In genomic region chr1:74332241-74332763, GRCm38 (mm10) we compare ENCODE assay signal across 8 mouse cellular contexts. TPM values are rescaled to one million over a fixed set of nuclear protein-coding genes. Genes with fewer than 3 reads are reported as not detected.
A peak's percentile ranks its signal among the peaks of the same experiment; 100 is the strongest.
DNase-seq lines count a peak whose midpoint lies in the region; ATAC-seq and TF ChIP-seq lines count a peak whose summit lies in the region.

No protein-coding gene starts in this region.

- no peak for TF ChIP-seq CTCF in E14TG2a.4 (conservative IDR thresholded peaks at IDR 0.05; ENCODE audit: low read length)
- peak; percentile 64 for TF ChIP-seq CTCF in heart, postnatal 0 days (IDR thresholded peaks at IDR 0.05; ENCODE audit: low read depth)
- no peak; the same call in 1 of the 2 replicates for TF ChIP-seq CTCF in testis, adult 2 months (IDR thresholded peaks at IDR 0.05; ENCODE audit: control insufficient read depth, insufficient read depth, insufficient replicate concordance, low read depth, low read length)

- peak; percentile 96 for ATAC-seq in forebrain, embryonic 12.5 days (ENCODE audit: low FRiP score)
- ATAC-seq in heart, postnatal 0 days (ENCODE audit: insufficient read depth, low read depth), result peak; percentile 91
- peak; percentile 93 for ATAC-seq in liver, embryonic 16.5 days (ENCODE audit: low read depth)
- peak; percentile 98 for ATAC-seq in neural tube, embryonic 13.5 days (ENCODE audit: low read depth)

- H3K9me3 ChIP-seq in E14TG2a.4 (ENCODE audit: low read length), result no peaks in the 10 kb centered on the region
- no peaks in the 10 kb centered on the region for H3K9me3 ChIP-seq in forebrain, embryonic 12.5 days
- no peaks in the 10 kb centered on the region for H3K9me3 ChIP-seq in heart, postnatal 0 days (replicated peaks; ENCODE audit: control insufficient read depth, low read length)
- no peaks in the 10 kb centered on the region for H3K9me3 ChIP-seq in liver, embryonic 16.5 days (replicated peaks; ENCODE audit: control insufficient read depth, low read length)
- H3K9me3 ChIP-seq in neural tube, embryonic 13.5 days, result no peaks in the 10 kb centered on the region

- TF ChIP-seq POLR2A in testis, adult 2 months (IDR thresholded peaks at IDR 0.05; ENCODE audit: control insufficient read depth, low read depth, low read length), result peak; percentile 67

- no peak for TF ChIP-seq EP300 in heart, postnatal 0 days (IDR thresholded peaks at IDR 0.05; ENCODE audit: low read depth)

- H3K4me3 ChIP-seq in E14TG2a.4 (replicated peaks; ENCODE audit: low read length), result peak overlapping the region; percentile 83
- peak overlapping the region; percentile 50 for H3K4me3 ChIP-seq in forebrain, embryonic 12.5 days (replicated peaks)
- peak overlapping the region; percentile 46 for H3K4me3 ChIP-seq in heart, postnatal 0 days (ENCODE audit: low read depth, low read length)
- H3K4me3 ChIP-seq in liver, embryonic 16.5 days (ENCODE audit: low read depth, low read length), result peak overlapping the region; percentile 60
- peak overlapping the region; percentile 51 for H3K4me3 ChIP-seq in neural tube, embryonic 13.5 days
- H3K4me3 ChIP-seq in testis, adult 2 months (ENCODE audit: control insufficient read depth, low read depth, low read length), result peak overlapping the region; percentile 90

- peaks cover 6% of the 10 kb centered on the region; the same call in 1 of the 2 replicates for H3K36me3 ChIP-seq in E14TG2a.4 (ENCODE audit: insufficient read depth, low read length)
- no peaks in the 10 kb centered on the region for H3K36me3 ChIP-seq in forebrain, embryonic 12.5 days (replicated peaks)
- H3K36me3 ChIP-seq in heart, postnatal 0 days (replicated peaks; ENCODE audit: control insufficient read depth, insufficient read depth, low read length), result peaks cover 5% of the 10 kb centered on the region; the same call in 1 of the 2 replicates
- no peaks in the 10 kb centered on the region for H3K36me3 ChIP-seq in liver, embryonic 16.5 days (ENCODE audit: control insufficient read depth, insufficient read depth)
- peaks cover 15% of the 10 kb centered on the region for H3K36me3 ChIP-seq in neural tube, embryonic 13.5 days
- no peaks in the 10 kb centered on the region for H3K36me3 ChIP-seq in testis, adult 2 months (ENCODE audit: control insufficient read depth, insufficient read depth, low read length)

- peak; percentile 94 for DNase-seq in c-Kit-positive CD71-positive TER-119-positive erythroid progenitor cells, embryonic 14.5 days (ENCODE audit: low spot score)
- peak; percentile 97 for DNase-seq in heart, postnatal 0 days (ENCODE audit: low spot score)
- DNase-seq in kidney, postnatal 4 days, result peak; percentile 95 to 97

- peak overlapping the region; percentile 64 for H3K9ac ChIP-seq in forebrain, embryonic 12.5 days
- peak overlapping the region; percentile 42 for H3K9ac ChIP-seq in heart, postnatal 0 days (replicated peaks; ENCODE audit: low read depth, low read length)
- peak overlapping the region; percentile 59 for H3K9ac ChIP-seq in liver, embryonic 16.5 days (ENCODE audit: low read depth, low read length)
- H3K9ac ChIP-seq in neural tube, embryonic 13.5 days, result peak overlapping the region; percentile 78

- peak overlapping the region; percentile 82 for H3K27ac ChIP-seq in forebrain, embryonic 12.5 days
- peak overlapping the region; percentile 75 for H3K27ac ChIP-seq in heart, postnatal 0 days (ENCODE audit: low read depth)
- H3K27ac ChIP-seq in liver, embryonic 16.5 days (ENCODE audit: low read length), result no peak overlapping the region
- peak overlapping the region; percentile 86 for H3K27ac ChIP-seq in neural tube, embryonic 13.5 days (replicated peaks)
- peak overlapping the region; percentile 79 for H3K27ac ChIP-seq in testis, adult 2 months (ENCODE audit: control insufficient read depth, insufficient read depth, low read depth, low read length)

- peaks cover 53% of the 10 kb centered on the region for H3K4me1 ChIP-seq in E14TG2a.4 (replicated peaks; ENCODE audit: low read depth, low read length)
- peaks cover 27% of the 10 kb centered on the region for H3K4me1 ChIP-seq in forebrain, embryonic 12.5 days
- H3K4me1 ChIP-seq in heart, postnatal 0 days (ENCODE audit: control insufficient read depth, insufficient read depth), result peaks cover 56% of the 10 kb centered on the region
- peaks cover 29% of the 10 kb centered on the region for H3K4me1 ChIP-seq in liver, embryonic 16.5 days (ENCODE audit: control insufficient read depth, low read depth, low read length)
- H3K4me1 ChIP-seq in neural tube, embryonic 13.5 days (replicated peaks), result peaks cover 22% of the 10 kb centered on the region
- H3K4me1 ChIP-seq in testis, adult 2 months (ENCODE audit: control insufficient read depth, insufficient read depth, low read length), result peaks cover 11% of the 10 kb centered on the region

- peak overlapping the region; percentile 83 for H3K4me2 ChIP-seq in forebrain, embryonic 12.5 days
- H3K4me2 ChIP-seq in heart, postnatal 0 days (ENCODE audit: low read depth, low read length), result peak overlapping the region; percentile 77
- H3K4me2 ChIP-seq in liver, embryonic 16.5 days (ENCODE audit: low read depth, low read length), result peak overlapping the region; percentile 92
- peak overlapping the region; percentile 79 for H3K4me2 ChIP-seq in neural tube, embryonic 13.5 days

- whole genome bisulfite sequencing in forebrain, embryonic 12.5 days, result under 1% methylated on average over 36 of the region's 36 CpGs
- WGBS in heart, postnatal 0 days, result under 1% methylated on average over 36 of the region's 36 CpGs
- under 1% methylated on average over 30 of the region's 36 CpGs for WGBS in liver, embryonic 16.5 days (ENCODE audit: insufficient replicate concordance)
- WGBS in neural tube, embryonic 13.5 days, result 0% methylated on average over 36 of the region's 36 CpGs

- peaks cover 23% of the 10 kb centered on the region for H3K27me3 ChIP-seq in E14TG2a.4 (ENCODE audit: insufficient read depth, low read length)
- H3K27me3 ChIP-seq in forebrain, embryonic 12.5 days, result no peaks in the 10 kb centered on the region
- H3K27me3 ChIP-seq in heart, postnatal 0 days (ENCODE audit: control insufficient read depth, insufficient read depth, low read length), result no peaks in the 10 kb centered on the region
- peaks cover 5% of the 10 kb centered on the region; the same call in 1 of the 2 replicates for H3K27me3 ChIP-seq in liver, embryonic 16.5 days (ENCODE audit: control insufficient read depth, insufficient read depth, low read depth, low read length)
- no peaks in the 10 kb centered on the region for H3K27me3 ChIP-seq in neural tube, embryonic 13.5 days
- no peaks in the 10 kb centered on the region for H3K27me3 ChIP-seq in testis, adult 2 months (ENCODE audit: control insufficient read depth, insufficient read depth, low read length)

RNA-seq across cellular contexts. Expression of gene Tmbim1, which starts 26.9 kb away (rescaled TPM):
- polyA plus RNA-seq in forebrain, embryonic 12.5 days (2016; fragmentation: Nextera tagmentation; extraction: Ambion mirVana), result 6.7 and 7.9 TPM in 2 replicates
- 55.7 and 100 TPM in 2 replicates for total RNA-seq in heart, postnatal 0 days (2014; rRNA removed; ENCODE audit: low replicate concordance)
- polyA plus RNA-seq in heart, postnatal 0 days (2015; fragmentation: Nextera tagmentation; extraction: Ambion mirVana), result 41.6 and 44.9 TPM in 2 replicates
- 16.5 and 18.8 TPM in 2 replicates for polyA plus RNA-seq in liver, embryonic 16.5 days (2015; fragmentation: Nextera tagmentation; extraction: Ambion mirVana)
- 9.0 and 10.9 TPM in 2 replicates for polyA plus RNA-seq in neural tube, embryonic 13.5 days (2015; fragmentation: Nextera tagmentation; extraction: Ambion mirVana)
- 6.3 TPM in 2 replicates for polyA plus RNA-seq in testis, adult 2 months (2012; rRNA removed)

RNA-seq across cellular contexts. Expression of gene Catip, which starts 29.6 kb away (rescaled TPM):
- polyA plus RNA-seq in forebrain, embryonic 12.5 days (2016; fragmentation: Nextera tagmentation; extraction: Ambion mirVana), result 0.60 and 1.1 TPM in 2 replicates
- 0.12 TPM in 1 of 2 replicates, not detected in the other for total RNA-seq in heart, postnatal 0 days (2014; rRNA removed; ENCODE audit: low replicate concordance)
- polyA plus RNA-seq in heart, postnatal 0 days (2015; fragmentation: Nextera tagmentation; extraction: Ambion mirVana), result 0.51 and 0.61 TPM in 2 replicates
- 0.05 and 0.08 TPM in 2 replicates for polyA plus RNA-seq in liver, embryonic 16.5 days (2015; fragmentation: Nextera tagmentation; extraction: Ambion mirVana)
- 0.73 and 1.1 TPM in 2 replicates for polyA plus RNA-seq in neural tube, embryonic 13.5 days (2015; fragmentation: Nextera tagmentation; extraction: Ambion mirVana)
- 22.0 and 25.9 TPM in 2 replicates for polyA plus RNA-seq in testis, adult 2 months (2012; rRNA removed)

RNA-seq across cellular contexts. Expression of gene Slc11a1, which starts 42.7 kb away (rescaled TPM):
- polyA plus RNA-seq in forebrain, embryonic 12.5 days (2016; fragmentation: Nextera tagmentation; extraction: Ambion mirVana), result 1.3 and 1.7 TPM in 2 replicates
- 2.0 and 2.5 TPM in 2 replicates for total RNA-seq in heart, postnatal 0 days (2014; rRNA removed; ENCODE audit: low replicate concordance)
- 1.6 and 1.8 TPM in 2 replicates for polyA plus RNA-seq in heart, postnatal 0 days (2015; fragmentation: Nextera tagmentation; extraction: Ambion mirVana)
- polyA plus RNA-seq in liver, embryonic 16.5 days (2015; fragmentation: Nextera tagmentation; extraction: Ambion mirVana), result 17.4 and 17.9 TPM in 2 replicates
- 2.7 and 3.1 TPM in 2 replicates for polyA plus RNA-seq in neural tube, embryonic 13.5 days (2015; fragmentation: Nextera tagmentation; extraction: Ambion mirVana)
- polyA plus RNA-seq in testis, adult 2 months (2012; rRNA removed), result 3.0 and 3.1 TPM in 2 replicates

RNA-seq across cellular contexts. Expression of gene Pnkd, which starts 47.6 kb away (rescaled TPM):
- 87.5 and 88.9 TPM in 2 replicates for polyA plus RNA-seq in forebrain, embryonic 12.5 days (2016; fragmentation: Nextera tagmentation; extraction: Ambion mirVana)
- 221 and 310 TPM in 2 replicates for total RNA-seq in heart, postnatal 0 days (2014; rRNA removed; ENCODE audit: low replicate concordance)
- 345 and 362 TPM in 2 replicates for polyA plus RNA-seq in heart, postnatal 0 days (2015; fragmentation: Nextera tagmentation; extraction: Ambion mirVana)
- polyA plus RNA-seq in liver, embryonic 16.5 days (2015; fragmentation: Nextera tagmentation; extraction: Ambion mirVana), result 34.0 and 37.5 TPM in 2 replicates
- 104 and 119 TPM in 2 replicates for polyA plus RNA-seq in neural tube, embryonic 13.5 days (2015; fragmentation: Nextera tagmentation; extraction: Ambion mirVana)
- polyA plus RNA-seq in testis, adult 2 months (2012; rRNA removed), result 118 and 119 TPM in 2 replicates

RNA-seq across cellular contexts. Expression of gene Aamp, which starts 47.8 kb away (rescaled TPM):
- polyA plus RNA-seq in forebrain, embryonic 12.5 days (2016; fragmentation: Nextera tagmentation; extraction: Ambion mirVana), result 184 and 190 TPM in 2 replicates
- 125 and 146 TPM in 2 replicates for total RNA-seq in heart, postnatal 0 days (2014; rRNA removed; ENCODE audit: low replicate concordance)
- 162 and 165 TPM in 2 replicates for polyA plus RNA-seq in heart, postnatal 0 days (2015; fragmentation: Nextera tagmentation; extraction: Ambion mirVana)
- 95.6 and 97.5 TPM in 2 replicates for polyA plus RNA-seq in liver, embryonic 16.5 days (2015; fragmentation: Nextera tagmentation; extraction: Ambion mirVana)
- polyA plus RNA-seq in neural tube, embryonic 13.5 days (2015; fragmentation: Nextera tagmentation; extraction: Ambion mirVana), result 195 and 200 TPM in 2 replicates
- 1,529 and 1,552 TPM in 2 replicates for polyA plus RNA-seq in testis, adult 2 months (2012; rRNA removed)

Comparison
In these comparisons a context has a peak if more than half of its experiments do, and no peak if none do; other contexts are left out.
1. RNA of gene Catip, which starts 29.6 kb away (polyA plus RNA-seq): 22.0 to 25.9 TPM in testis, adult 2 months; 0.73 to 1.1 TPM in neural tube, embryonic 13.5 days, 0.51 to 0.61 TPM in heart, postnatal 0 days, 0.60 to 1.1 TPM in forebrain, embryonic 12.5 days and 0.05 to 0.08 TPM in liver, embryonic 16.5 days; every median in the first group is over 10 times any median in the second.
2. Peak in every context shown above with its lines, with median percentiles within 50 percentile points of each other: H3K4me3 ChIP-seq, DNase-seq, ATAC-seq, H3K4me2 ChIP-seq and H3K9ac ChIP-seq.